Mouse (Mus musculus): Measurements from ENCODE around the gene Il1b. TPM values are rescaled to one million over a fixed set of nuclear protein-coding genes. Genes with fewer than 3 reads are reported as not detected.

Il1b gene
- polyA plus RNA-seq, 1 experiment from 2014 or later = not detected

- no peaks in the 10 kb centered on the region for H3K9me3 ChIP-seq (replicated peaks; ENCODE audit: control insufficient read depth, low read length, poor library complexity, severe bottlenecking)
- no peak overlapping the region for H3K4me3 ChIP-seq (ENCODE audit: low read depth, low read length)
- H3K27ac ChIP-seq (ENCODE audit: low read length) = no peak overlapping the region
- H3K9ac ChIP-seq (ENCODE audit: low read depth, low read length) = no peak overlapping the region
- H3K27me3 ChIP-seq (ENCODE audit: control insufficient read depth, insufficient read depth, low read depth, low read length) = no peaks in the 10 kb centered on the region
- no peaks in the 10 kb centered on the region for H3K36me3 ChIP-seq (ENCODE audit: control insufficient read depth, insufficient read depth, low read length)
- H3K4me1 ChIP-seq (ENCODE audit: control insufficient read depth, insufficient read depth, low read length) = no peaks in the 10 kb centered on the region
- H3K4me2 ChIP-seq (ENCODE audit: low read length) = no peak overlapping the region
- no peak for ATAC-seq
- 95% methylated on average over 2 of the region's 2 CpGs for WGBS
Measured at GRCm38 (mm10) chr2:129403786-129404185, 32.8 kb upstream of the Il1b start.

DNA sequence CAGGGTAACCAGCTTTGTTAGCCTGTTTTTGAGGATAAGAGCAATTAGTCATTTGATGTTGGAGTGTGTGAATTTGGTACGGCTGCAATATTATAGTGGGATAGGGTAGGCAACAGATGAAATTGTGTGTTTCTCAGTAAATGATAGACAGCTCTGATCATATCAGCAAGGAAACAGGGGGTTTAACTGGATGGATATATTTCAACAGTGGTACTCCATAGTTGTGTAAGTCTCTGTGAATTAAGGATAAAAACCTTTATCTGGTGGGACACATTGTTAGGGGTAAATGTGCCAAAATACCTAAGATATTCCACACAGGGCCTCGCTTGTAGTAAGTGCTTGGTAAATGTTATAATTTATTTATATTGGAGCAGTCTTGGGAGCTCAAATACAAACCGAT, 31.4 kb upstream of the Il1b start:
- no peak overlapping the region for H3K4me2 ChIP-seq (ENCODE audit: low read length)
- WGBS = 84% methylated on average over 3 of the region's 3 CpGs
- H3K27ac ChIP-seq (ENCODE audit: low read length) = no peak overlapping the region
- H3K9ac ChIP-seq (ENCODE audit: low read depth, low read length) = no peak overlapping the region
- H3K4me3 ChIP-seq (ENCODE audit: low read depth, low read length) = no peak overlapping the region
- H3K27me3 ChIP-seq (ENCODE audit: control insufficient read depth, insufficient read depth, low read depth, low read length) = no peaks in the 10 kb centered on the region
- no peaks in the 10 kb centered on the region for H3K4me1 ChIP-seq (ENCODE audit: control insufficient read depth, insufficient read depth, low read length)
- no peaks in the 10 kb centered on the region for H3K36me3 ChIP-seq (ENCODE audit: control insufficient read depth, insufficient read depth, low read length)
- no peaks in the 10 kb centered on the region for H3K9me3 ChIP-seq (replicated peaks; ENCODE audit: control insufficient read depth, low read length, poor library complexity, severe bottlenecking)
- ATAC-seq = no peak

DNA sequence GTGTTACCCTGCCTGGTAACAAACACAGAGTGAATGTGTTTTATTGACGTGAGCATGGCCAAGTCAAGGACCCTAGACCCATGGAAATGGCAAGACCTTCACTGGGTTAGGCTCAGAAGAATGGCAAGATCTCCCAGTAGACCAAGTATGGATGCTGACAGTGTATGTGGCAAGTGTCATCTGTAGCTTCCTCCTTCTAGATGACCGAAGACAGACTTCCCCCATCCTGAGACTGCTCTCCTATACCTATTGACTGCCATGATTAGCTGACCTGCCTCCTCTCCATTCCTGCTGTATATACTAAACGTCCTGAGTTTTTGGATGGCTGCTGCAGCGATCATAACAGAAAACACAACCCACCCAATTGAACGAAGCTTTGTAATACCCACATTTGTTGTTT, 30.9 kb upstream of the Il1b start:
- H3K4me1 ChIP-seq (ENCODE audit: control insufficient read depth, insufficient read depth, low read length) = no peaks in the 10 kb centered on the region
- H3K9ac ChIP-seq (ENCODE audit: low read depth, low read length) = no peak overlapping the region
- H3K9me3 ChIP-seq (replicated peaks; ENCODE audit: control insufficient read depth, low read length, poor library complexity, severe bottlenecking) = no peaks in the 10 kb centered on the region
- no peak overlapping the region for H3K27ac ChIP-seq (ENCODE audit: low read length)
- 94% methylated on average over 5 of the region's 5 CpGs for WGBS
- H3K36me3 ChIP-seq (ENCODE audit: control insufficient read depth, insufficient read depth, low read length) = no peaks in the 10 kb centered on the region
- H3K4me3 ChIP-seq (ENCODE audit: low read depth, low read length) = no peak overlapping the region
- ATAC-seq = no peak
- no peak overlapping the region for H3K4me2 ChIP-seq (ENCODE audit: low read length)
- no peaks in the 10 kb centered on the region for H3K27me3 ChIP-seq (ENCODE audit: control insufficient read depth, insufficient read depth, low read depth, low read length)

- 67% methylated on average over 3 of the region's 3 CpGs for whole genome bisulfite sequencing
- Histone ChIP-seq H3K27me3 (ENCODE audit: control insufficient read depth, insufficient read depth, low read depth, low read length) (no peaks in the 10 kb centered on the region), H3K4me2 (ENCODE audit: low read length) (no peak overlapping the region), H3K4me1 (ENCODE audit: control insufficient read depth, insufficient read depth, low read length) (no peaks in the 10 kb centered on the region), H3K9ac (ENCODE audit: low read depth, low read length) (no peak overlapping the region), H3K9me3 (replicated peaks; ENCODE audit: control insufficient read depth, low read length, poor library complexity, severe bottlenecking) (no peaks in the 10 kb centered on the region), H3K36me3 (ENCODE audit: control insufficient read depth, insufficient read depth, low read length) (no peaks in the 10 kb centered on the region), H3K27ac (ENCODE audit: low read length) (no peak overlapping the region), H3K4me3 (ENCODE audit: low read depth, low read length) (no peak overlapping the region)
- ATAC-seq = no peak
Measured at GRCm38 (mm10) chr2:129398176-129398575, 27.2 kb upstream of the Il1b start.

- Histone ChIP-seq H3K9ac (ENCODE audit: low read depth, low read length) (no peak overlapping the region), H3K9me3 (replicated peaks; ENCODE audit: control insufficient read depth, low read length, poor library complexity, severe bottlenecking) (no peaks in the 10 kb centered on the region), H3K36me3 (ENCODE audit: control insufficient read depth, insufficient read depth, low read length) (no peaks in the 10 kb centered on the region), H3K27ac (ENCODE audit: low read length) (no peak overlapping the region), H3K4me2 (ENCODE audit: low read length) (no peak overlapping the region), H3K4me1 (ENCODE audit: control insufficient read depth, insufficient read depth, low read length) (no peaks in the 10 kb centered on the region), H3K4me3 (ENCODE audit: low read depth, low read length) (no peak overlapping the region), H3K27me3 (ENCODE audit: control insufficient read depth, insufficient read depth, low read depth, low read length) (no peaks in the 10 kb centered on the region)
- no peak for ATAC-seq
- 32% methylated on average over 6 of the region's 6 CpGs for WGBS
Measured at GRCm38 (mm10) chr2:129393524-129393923, 22.6 kb upstream of the Il1b start.

DNA sequence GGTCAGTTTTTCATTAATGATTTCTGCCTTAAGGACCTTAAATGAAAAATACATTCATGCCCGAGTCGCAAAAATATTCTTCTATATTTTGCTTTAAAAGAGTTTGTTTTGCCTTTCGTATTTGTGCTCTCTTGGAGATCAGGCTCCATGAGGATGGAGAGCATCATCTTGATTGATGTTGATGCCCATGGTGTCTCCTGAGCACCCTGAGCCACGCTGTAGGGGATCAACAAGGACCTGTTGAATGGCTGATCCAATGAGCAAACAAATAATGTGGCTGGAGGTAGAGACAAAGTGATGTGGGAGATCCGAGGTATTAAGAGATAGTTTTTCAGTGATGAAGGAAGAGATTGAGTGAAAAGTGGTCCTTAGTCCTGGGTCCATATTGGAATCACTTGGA, 19.2 kb upstream of the Il1b start:
- no peaks in the 10 kb centered on the region; the same call in 1 of the 2 replicates for H3K9me3 ChIP-seq (replicated peaks; ENCODE audit: control insufficient read depth, low read length, poor library complexity, severe bottlenecking)
- H3K27ac ChIP-seq (ENCODE audit: low read length) = no peak overlapping the region
- H3K4me1 ChIP-seq (ENCODE audit: control insufficient read depth, insufficient read depth, low read length) = no peaks in the 10 kb centered on the region
- WGBS = 86% methylated on average over 5 of the region's 5 CpGs
- no peak overlapping the region for H3K4me3 ChIP-seq (ENCODE audit: low read depth, low read length)
- H3K36me3 ChIP-seq (ENCODE audit: control insufficient read depth, insufficient read depth, low read length) = no peaks in the 10 kb centered on the region
- H3K9ac ChIP-seq (ENCODE audit: low read depth, low read length) = no peak overlapping the region
- no peak overlapping the region for H3K4me2 ChIP-seq (ENCODE audit: low read length)
- H3K27me3 ChIP-seq (ENCODE audit: control insufficient read depth, insufficient read depth, low read depth, low read length) = no peaks in the 10 kb centered on the region
- no peak for ATAC-seq

- WGBS = 64% methylated on average over 2 of the region's 2 CpGs
- H3K9ac ChIP-seq (ENCODE audit: low read depth, low read length) = no peak overlapping the region
- no peaks in the 10 kb centered on the region for H3K36me3 ChIP-seq (ENCODE audit: control insufficient read depth, insufficient read depth, low read length)
- H3K9me3 ChIP-seq (replicated peaks; ENCODE audit: control insufficient read depth, low read length, poor library complexity, severe bottlenecking) = no peaks in the 10 kb centered on the region; the same call in 1 of the 2 replicates
- ATAC-seq = no peak
- H3K4me3 ChIP-seq (ENCODE audit: low read depth, low read length) = no peak overlapping the region
- H3K27ac ChIP-seq (ENCODE audit: low read length) = no peak overlapping the region
- H3K27me3 ChIP-seq (ENCODE audit: control insufficient read depth, insufficient read depth, low read depth, low read length) = no peaks in the 10 kb centered on the region
- H3K4me2 ChIP-seq (ENCODE audit: low read length) = no peak overlapping the region
- no peaks in the 10 kb centered on the region for H3K4me1 ChIP-seq (ENCODE audit: control insufficient read depth, insufficient read depth, low read length)
Measured at GRCm38 (mm10) chr2:129389323-129389722, 18.4 kb upstream of the Il1b start.

- 97% methylated on average over 3 of the region's 3 CpGs for WGBS
Measured at GRCm38 (mm10) chr2:129385331-129385730, 14.4 kb upstream of the Il1b start.

DNA sequence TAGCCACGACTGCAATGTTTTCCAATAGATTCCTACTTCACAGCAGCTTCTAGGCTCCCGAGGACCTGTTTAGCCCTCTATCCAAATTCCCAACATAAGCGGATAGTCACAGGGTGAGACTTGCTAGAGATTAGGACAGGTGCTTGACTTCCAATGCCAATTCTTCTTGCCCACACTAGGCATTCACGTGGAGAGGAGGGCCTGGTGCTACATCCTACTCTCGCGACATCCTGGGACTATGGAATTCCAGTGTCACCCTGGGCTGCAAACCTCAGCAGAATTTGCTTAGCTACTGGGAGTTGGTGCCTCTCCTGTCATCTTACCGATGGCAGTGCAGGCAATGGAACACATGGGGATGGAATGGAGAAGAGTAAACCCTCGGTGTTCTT, 13.3 kb upstream of the Il1b start:
- no peak overlapping the region for H3K4me3 ChIP-seq (ENCODE audit: low read depth, low read length)
- no peaks in the 10 kb centered on the region for H3K36me3 ChIP-seq (ENCODE audit: control insufficient read depth, insufficient read depth, low read length)
- no peaks in the 10 kb centered on the region for H3K4me1 ChIP-seq (ENCODE audit: control insufficient read depth, insufficient read depth, low read length)
- no peak for ATAC-seq
- H3K27ac ChIP-seq (ENCODE audit: low read length) = no peak overlapping the region
- no peaks in the 10 kb centered on the region; the same call in 1 of the 2 replicates for H3K9me3 ChIP-seq (replicated peaks; ENCODE audit: control insufficient read depth, low read length, poor library complexity, severe bottlenecking)
- no peaks in the 10 kb centered on the region for H3K27me3 ChIP-seq (ENCODE audit: control insufficient read depth, insufficient read depth, low read depth, low read length)
- no peak overlapping the region for H3K9ac ChIP-seq (ENCODE audit: low read depth, low read length)
- no peak overlapping the region for H3K4me2 ChIP-seq (ENCODE audit: low read length)
- 83% methylated on average over 8 of the region's 8 CpGs for WGBS

More at GRCm38 (mm10) chr2:129385331-129385730, 14.4 kb upstream of the Il1b start:
- H3K4me1 ChIP-seq (ENCODE audit: control insufficient read depth, insufficient read depth, low read length) = no peaks in the 10 kb centered on the region
- H3K4me3 ChIP-seq (ENCODE audit: low read depth, low read length) = no peak overlapping the region
- H3K9ac ChIP-seq (ENCODE audit: low read depth, low read length) = no peak overlapping the region
- ATAC-seq = no peak
- H3K9me3 ChIP-seq (replicated peaks; ENCODE audit: control insufficient read depth, low read length, poor library complexity, severe bottlenecking) = no peaks in the 10 kb centered on the region; the same call in 1 of the 2 replicates
- no peak overlapping the region for H3K27ac ChIP-seq (ENCODE audit: low read length)
- H3K4me2 ChIP-seq (ENCODE audit: low read length) = no peak overlapping the region
- no peaks in the 10 kb centered on the region for H3K36me3 ChIP-seq (ENCODE audit: control insufficient read depth, insufficient read depth, low read length)
- H3K27me3 ChIP-seq (ENCODE audit: control insufficient read depth, insufficient read depth, low read depth, low read length) = no peaks in the 10 kb centered on the region
